Mouse (Mus musculus) gastrocnemius, postnatal 25 days (tissue): ENCODE measurements around the gene Uck1. TPM values are rescaled to one million over a fixed set of nuclear protein-coding genes. Genes with fewer than 3 reads are reported as not detected.

Experiments used
- DNase-seq: peaks from one replicate; pipeline ENCODE4 v3.0.0; 2022
- total RNA-seq, 2 experiments: library from RNA; stranded (reverse); gene quantifications; 1 replicate in 1 of 2; 2 replicates in 1 of 2; pipeline ENCODE4 v1.2.3; 2021

The Uck1 gene
- total RNA-seq, 2 experiments from 2014 or later: 12.0 to 13.0 TPM

DNA sequence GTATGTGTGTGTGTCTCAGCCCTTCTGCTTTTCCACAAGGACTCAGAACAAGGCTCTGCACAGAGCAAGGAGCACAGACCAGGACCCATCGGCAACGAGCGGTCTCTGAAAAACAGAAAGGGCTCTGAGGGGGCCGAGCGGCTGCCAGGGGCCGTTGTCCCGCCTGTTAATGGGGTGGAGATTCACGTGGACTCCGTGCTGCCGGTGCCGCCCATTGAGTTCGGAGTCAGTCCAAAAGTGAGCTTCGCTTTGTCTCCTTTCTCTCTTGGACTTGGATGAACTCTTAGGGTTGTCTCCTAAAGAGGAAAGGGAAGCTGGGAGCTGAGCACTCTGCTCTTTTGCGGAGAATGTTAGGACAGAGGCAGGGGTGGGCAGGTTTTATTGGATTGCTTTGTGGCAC lies 40.5 kb downstream of the Uck1 start:
- DNase-seq: no peak

DNA sequence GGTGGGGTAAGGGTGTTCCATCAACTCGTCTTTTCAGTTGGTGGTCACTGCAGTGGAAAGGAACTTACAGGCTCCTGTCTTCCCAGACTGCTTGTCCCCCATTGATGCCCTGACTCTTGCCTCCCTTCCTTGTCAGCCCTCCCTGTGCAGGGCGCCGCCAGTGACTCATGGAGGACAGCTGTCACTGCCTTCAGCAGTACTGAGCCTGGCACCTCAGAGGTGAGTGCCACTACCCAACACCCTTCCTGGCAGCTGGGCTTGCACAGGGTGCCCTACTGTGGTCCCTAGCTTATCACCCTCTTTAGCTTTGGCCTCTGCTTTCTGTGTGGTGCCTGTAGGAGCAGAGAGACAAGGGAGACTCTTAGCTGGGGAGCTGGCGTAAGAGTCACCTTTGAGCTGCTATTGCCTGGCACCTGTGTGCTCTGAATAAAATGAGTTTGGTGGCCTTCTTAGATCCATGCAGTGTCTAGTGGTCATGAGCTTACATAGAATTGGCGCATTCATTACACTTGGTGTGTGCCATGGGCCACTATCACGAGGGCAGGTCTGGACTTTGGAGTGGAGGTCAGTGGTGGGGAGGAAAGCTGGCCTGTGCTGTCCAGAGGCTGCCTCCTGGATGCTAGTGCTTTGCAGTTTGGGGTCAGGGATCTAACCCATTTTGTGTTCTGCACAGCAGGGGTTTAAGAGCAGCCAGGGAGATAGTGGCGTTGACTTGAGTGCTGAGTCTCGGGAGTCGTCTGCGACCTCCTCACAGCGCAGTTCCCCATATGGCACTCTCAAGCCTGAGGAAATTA lies 41.2 kb downstream of the Uck1 start:
- DNase-seq: no peak

DNA sequence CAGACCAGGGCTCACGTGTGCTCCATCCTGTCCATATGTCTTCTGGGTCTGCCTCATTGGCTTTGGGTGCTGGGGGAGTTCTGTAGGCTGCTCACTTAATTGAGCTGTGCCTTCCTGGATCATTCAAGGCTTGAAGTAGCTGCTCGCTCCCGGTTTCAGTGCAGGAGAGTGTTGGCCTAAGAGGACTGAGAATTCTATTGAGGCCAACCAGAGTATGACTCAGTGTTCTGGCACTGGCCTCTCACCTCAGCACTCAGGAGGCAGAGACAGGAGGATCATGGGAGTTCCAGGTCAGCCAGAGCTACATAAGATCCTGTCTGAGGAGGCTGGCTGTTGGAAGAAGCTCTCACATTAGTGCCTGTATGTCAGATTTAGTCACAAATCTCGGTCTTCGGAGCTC lies 41.8 kb downstream of the Uck1 start:
- DNase-seq: no peak

DNA sequence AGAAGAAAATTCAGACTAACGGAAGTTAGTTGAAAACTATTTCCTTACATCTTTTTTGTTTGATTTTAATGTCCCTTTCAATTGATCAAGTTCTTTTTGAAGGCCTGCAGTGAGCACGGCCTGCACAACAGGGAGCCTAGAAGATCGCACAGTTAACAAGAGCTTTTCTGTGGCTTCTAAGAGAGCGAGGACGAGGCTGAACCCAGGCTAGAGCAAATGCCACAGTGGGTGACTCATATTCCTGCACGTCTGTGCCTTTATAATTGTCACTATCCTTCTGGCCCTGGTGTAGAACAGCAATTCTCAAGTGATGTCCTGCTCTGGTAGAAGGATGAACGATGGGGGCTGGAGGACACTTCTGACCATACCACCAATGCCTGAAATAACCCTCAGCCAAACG lies 42.3 kb downstream of the Uck1 start:
- DNase-seq: no peak

DNA sequence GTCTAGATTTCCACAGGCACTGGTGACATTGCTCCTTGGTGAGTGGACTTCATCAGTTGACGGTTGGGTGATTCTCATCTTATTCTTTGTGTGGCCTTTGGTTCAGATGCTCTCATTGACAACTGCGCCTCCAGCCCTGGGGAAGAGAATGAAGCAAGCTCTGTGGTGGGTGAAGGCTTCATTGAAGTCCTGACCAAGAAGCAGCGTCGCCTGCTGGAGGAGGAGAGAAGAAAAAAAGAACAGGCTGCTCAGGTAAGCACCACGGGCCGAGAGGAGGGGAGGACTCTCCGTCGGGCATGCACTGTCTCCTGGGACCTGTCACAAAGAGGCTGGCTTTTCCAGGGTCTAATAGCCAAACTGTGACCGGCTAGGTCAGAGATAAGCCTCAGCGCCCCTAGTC lies 43.5 kb downstream of the Uck1 start:
- DNase-seq: no peak

DNA sequence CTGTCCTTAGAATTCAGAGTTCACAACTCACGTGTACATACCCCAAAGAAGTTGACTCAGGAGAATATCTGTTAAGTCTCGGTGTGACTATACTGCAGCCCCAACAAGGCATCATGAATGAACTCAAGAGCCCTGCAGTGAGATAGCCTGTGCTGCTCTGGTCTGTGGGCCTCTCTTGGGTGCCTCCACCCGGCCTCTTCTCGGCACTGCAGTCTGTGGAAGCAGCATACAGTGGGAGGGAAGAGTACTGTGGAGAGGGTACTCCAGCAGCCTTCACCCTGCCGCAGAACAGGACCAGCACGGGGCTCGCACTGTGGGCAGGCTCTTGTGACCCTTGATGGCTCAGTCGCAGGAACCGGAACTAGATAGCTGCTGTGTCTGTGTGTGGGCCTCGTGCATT lies 44.4 kb downstream of the Uck1 start:
- no peak for DNase-seq

DNA sequence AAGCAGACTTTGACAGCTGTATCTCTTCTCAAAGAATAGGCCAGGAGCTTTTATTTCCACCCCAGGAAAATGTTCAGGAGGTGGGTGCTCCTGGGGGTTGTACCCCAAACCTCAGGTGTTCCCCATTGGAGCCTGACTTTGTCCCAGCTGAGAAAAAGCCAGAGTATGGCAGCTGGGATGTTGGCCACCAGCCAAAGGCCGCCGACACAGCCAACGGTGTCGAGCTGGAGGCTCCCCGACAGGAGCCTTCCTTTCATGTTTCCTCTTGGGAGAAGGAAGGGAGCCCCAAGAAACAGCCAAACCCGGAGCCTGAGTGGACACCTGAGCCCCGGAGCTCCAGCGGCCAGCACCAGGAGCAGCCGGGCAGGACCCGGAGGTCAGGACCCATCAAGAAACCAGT lies 47.0 kb downstream of the Uck1 start:
- no peak for DNase-seq

DNA sequence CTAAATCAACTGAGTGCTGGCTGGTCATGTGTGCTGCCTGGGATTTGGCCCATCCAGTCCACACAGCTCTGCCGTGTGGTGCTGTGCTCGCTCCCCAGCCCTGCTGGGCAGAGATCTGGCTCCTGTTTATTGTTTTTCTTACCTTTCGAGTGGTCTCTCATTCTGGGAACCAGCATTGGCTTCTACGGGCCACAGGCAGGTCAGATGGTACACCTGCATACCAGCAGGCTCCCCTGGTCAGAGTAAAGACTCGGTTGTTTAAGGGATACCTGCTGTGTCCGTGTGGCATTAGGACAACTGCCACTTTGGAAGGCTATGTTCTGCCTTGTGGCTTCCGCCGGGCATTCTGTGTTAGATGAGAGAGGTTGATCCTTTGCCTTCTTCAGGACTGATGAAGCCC lies 48.3 kb downstream of the Uck1 start:
- no peak for DNase-seq

DNA sequence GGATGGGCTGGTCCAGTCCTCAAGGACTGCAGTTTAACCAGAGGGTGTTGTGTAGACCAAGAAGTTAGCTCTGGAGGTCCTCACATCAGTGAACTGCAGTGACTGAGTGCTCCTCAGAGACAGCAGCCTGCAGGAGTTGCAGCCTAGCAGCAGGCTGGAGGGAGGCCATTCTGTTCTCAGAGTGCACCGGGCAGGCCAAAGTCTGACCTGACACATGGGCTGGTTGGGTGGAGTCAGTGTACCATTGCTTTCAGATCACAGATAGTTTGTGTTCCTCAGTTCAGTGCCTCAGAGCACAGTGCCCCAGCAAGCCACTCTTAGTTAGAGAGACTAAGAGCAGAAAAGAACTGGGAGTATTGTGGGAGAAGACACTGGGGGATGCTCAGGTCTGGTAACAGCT lies 52.3 kb downstream of the Uck1 start:
- DNase-seq: no peak

Other genes starting within 250 kb of the Uck1 start
- gene Fam78a, start 175.3 kb downstream of the Uck1 start, total RNA-seq: 10 to 100 TPM; 15.1 to 15.9 TPM
- gene Plpp7, start 164.6 kb downstream of the Uck1 start, total RNA-seq: 10 to 100 TPM; 90.9 to 97.0 TPM
- gene Prrc2b, start 109.1 kb downstream of the Uck1 start, total RNA-seq: 10 to 100 TPM; 67.0 to 69.6 TPM
- gene Pomt1, start 23.6 kb downstream of the Uck1 start, total RNA-seq: 10 to 100 TPM; 13.7 to 14.7 TPM
- 10 to 100 TPM; 53.5 to 57.4 TPM for gene Golga2, start 27.2 kb upstream of the Uck1 start, total RNA-seq
- 100 to 1,000 TPM; 112 to 120 TPM for gene Swi5, start 27.9 kb upstream of the Uck1 start, total RNA-seq
- 10 to 100 TPM; 25.1 to 27.7 TPM for gene Ciz1, start 92.2 kb upstream of the Uck1 start, total RNA-seq
- 1 to 10 TPM; 6.0 to 8.7 TPM for gene Dnm1, start 93.2 kb upstream of the Uck1 start, total RNA-seq
- gene 1110008P14Rik, start 121.8 kb upstream of the Uck1 start, total RNA-seq: 10 to 100 TPM; 35.2 to 39.7 TPM
- gene Lcn2, start 128.1 kb upstream of the Uck1 start, total RNA-seq: 1 to 10 TPM; 1.4 to 2.1 TPM
- 10 to 100 TPM; 42.2 to 49.3 TPM for gene Ptges2, start 135.7 kb upstream of the Uck1 start, total RNA-seq
- 1 to 10 TPM; 1.6 to 2.0 TPM for gene Naif1, start 190.3 kb upstream of the Uck1 start, total RNA-seq
- gene Slc25a25, start 191.3 kb upstream of the Uck1 start, total RNA-seq: 10 to 100 TPM; 19.2 to 68.3 TPM